Mouse (Mus musculus) megakaryocyte-erythroid progenitor cell, adult 5-6 weeks (primary cell): ENCODE measurements around the gene Zfp983. TPM values are rescaled to one million over a fixed set of nuclear protein-coding genes. Genes with fewer than 3 reads are reported as not detected.

ENCODE experiments used
- total RNA-seq, 2 experiments: library from RNA; stranded (forward) in 1 of 2; stranded (reverse) in 1 of 2; fragments of 200-1000, 215-1000 nt in 1 of 2; fragments of >200 nt in 1 of 2; fragmentation: Nextera tagmentation in 1 of 2; gene quantifications; 2 replicates each; pipeline ENCODE4 v1.2.3; 2014 to 2017

The Zfp983 gene
- total RNA-seq, 2 experiments from 2014 or later: 2.4 to 2.5 TPM

Other genes starting within 250 kb of the Zfp983 start
- gene Zfp54, start 227.4 kb upstream of the Zfp983 start, total RNA-seq (2014; fragmentation: Nextera tagmentation): 5.4 and 5.7 TPM in 2 replicates
- 4.9 and 6.8 TPM in 2 replicates for gene Zfp54, start 227.4 kb upstream of the Zfp983 start, total RNA-seq (2017)
- gene Zfp51, start 200.2 kb upstream of the Zfp983 start, total RNA-seq (2014; fragmentation: Nextera tagmentation): 7.6 and 11.4 TPM in 2 replicates
- gene Zfp51, start 200.2 kb upstream of the Zfp983 start, total RNA-seq (2017): 11.4 and 11.8 TPM in 2 replicates
- gene Zfp53, start 161.6 kb upstream of the Zfp983 start, total RNA-seq (2014; fragmentation: Nextera tagmentation): 2.8 and 6.3 TPM in 2 replicates
- gene Zfp53, start 161.6 kb upstream of the Zfp983 start, total RNA-seq (2017): 3.6 and 6.2 TPM in 2 replicates
- 9.9 and 12.8 TPM in 2 replicates for gene Zfp52, start 115.1 kb upstream of the Zfp983 start, total RNA-seq (2014; fragmentation: Nextera tagmentation)
- 16.9 and 29.6 TPM in 2 replicates for gene Zfp52, start 115.1 kb upstream of the Zfp983 start, total RNA-seq (2017)
- gene Zfp948, start 83.6 kb upstream of the Zfp983 start, total RNA-seq (2014; fragmentation: Nextera tagmentation): 2.0 and 3.8 TPM in 2 replicates
- gene Zfp948, start 83.6 kb upstream of the Zfp983 start, total RNA-seq (2017): 1.6 and 4.6 TPM in 2 replicates
- gene Gm10226, start 41.2 kb downstream of the Zfp983 start, total RNA-seq (2014; fragmentation: Nextera tagmentation): 12.7 TPM in 1 of 2 replicates, not detected in the other
- gene Gm10226, start 41.2 kb downstream of the Zfp983 start, total RNA-seq (2017): 69.3 TPM in 1 of 2 replicates, not detected in the other
- gene Zfp760, start 57.1 kb downstream of the Zfp983 start, total RNA-seq (2014; fragmentation: Nextera tagmentation): 8.0 and 9.4 TPM in 2 replicates
- 6.2 and 7.2 TPM in 2 replicates for gene Zfp760, start 57.1 kb downstream of the Zfp983 start, total RNA-seq (2017)
- gene Zfp229, start 80.2 kb downstream of the Zfp983 start, total RNA-seq (2014; fragmentation: Nextera tagmentation): 4.5 and 6.3 TPM in 2 replicates
- gene Zfp229, start 80.2 kb downstream of the Zfp983 start, total RNA-seq (2017): 3.8 and 10.1 TPM in 2 replicates
- gene Zfp820, start 195.1 kb downstream of the Zfp983 start, total RNA-seq (2014; fragmentation: Nextera tagmentation): 3.6 and 4.0 TPM in 2 replicates
- gene Zfp820, start 195.1 kb downstream of the Zfp983 start, total RNA-seq (2017): 6.1 and 9.2 TPM in 2 replicates